Mouse (Mus musculus): Measurements from ENCODE around the gene Mink1.

Mink1 gene

DNA sequence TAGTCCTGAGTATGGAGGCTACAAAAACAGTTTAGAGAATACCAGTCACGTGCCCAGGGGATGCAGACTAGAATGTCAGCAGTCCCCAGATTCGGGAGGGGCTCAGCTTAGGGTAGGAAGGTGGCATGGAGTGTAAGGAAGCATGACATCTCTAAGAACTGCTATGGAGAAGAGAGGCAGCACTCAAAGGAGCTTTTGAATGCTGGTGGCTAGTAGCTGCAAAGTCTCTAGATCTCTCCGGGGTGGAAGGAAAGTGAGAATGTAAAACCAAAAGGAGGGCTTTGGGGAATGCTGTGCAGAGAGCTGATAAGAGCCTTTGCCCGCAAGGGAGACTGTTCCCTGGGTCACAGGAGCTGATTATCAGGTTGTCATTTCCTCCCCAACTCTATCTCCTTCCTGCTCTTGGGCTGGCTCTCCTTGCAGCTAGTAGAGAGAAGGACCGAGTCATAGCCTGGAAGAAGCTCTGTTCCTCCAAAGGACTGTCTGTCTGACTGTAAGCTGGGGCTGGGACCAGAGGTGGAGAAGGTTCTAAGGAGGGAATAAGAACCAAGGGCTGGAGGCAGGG lies 76.1 kb downstream of the Mink1 start, which contains the start of gene Gp1ba:
TSS of gene Gp1ba (plus strand) at position 409 of the 565 bp plus-strand sequence.
- DNase-seq, result no peak

DNA sequence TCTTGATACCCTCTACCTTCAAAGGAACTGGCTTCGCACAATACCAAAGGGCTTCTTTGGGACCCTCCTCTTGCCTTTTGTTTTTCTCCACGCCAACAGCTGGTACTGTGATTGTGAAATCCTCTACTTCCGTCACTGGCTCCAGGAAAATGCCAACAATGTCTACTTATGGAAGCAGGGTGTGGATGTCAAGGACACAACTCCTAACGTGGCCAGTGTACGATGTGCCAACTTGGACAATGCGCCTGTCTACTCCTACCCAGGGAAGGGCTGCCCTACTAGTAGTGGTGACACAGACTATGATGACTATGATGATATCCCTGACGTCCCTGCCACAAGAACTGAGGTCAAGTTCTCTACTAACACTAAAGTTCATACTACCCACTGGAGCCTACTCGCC lies 77.3 kb downstream of the Mink1 start:
- DNase-seq, result peak; percentile 46

DNA sequence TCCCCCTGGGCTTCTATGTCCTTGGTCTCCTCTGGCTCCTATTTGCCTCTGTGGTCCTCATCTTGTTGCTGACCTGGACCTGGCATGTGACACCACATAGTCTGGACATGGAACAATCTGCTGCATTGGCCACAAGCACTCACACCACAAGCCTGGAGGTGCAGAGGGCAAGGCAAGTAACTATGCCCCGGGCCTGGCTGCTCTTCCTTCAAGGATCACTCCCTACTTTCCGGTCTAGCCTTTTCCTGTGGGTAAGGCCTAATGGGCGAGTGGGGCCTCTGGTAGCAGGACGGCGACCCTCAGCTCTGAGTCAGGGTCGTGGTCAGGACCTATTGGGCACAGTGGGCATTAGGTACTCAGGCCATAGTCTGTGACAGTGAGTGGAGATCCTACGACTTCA lies 78.6 kb downstream of the Mink1 start:
- DNase-seq, result no peak

DNA sequence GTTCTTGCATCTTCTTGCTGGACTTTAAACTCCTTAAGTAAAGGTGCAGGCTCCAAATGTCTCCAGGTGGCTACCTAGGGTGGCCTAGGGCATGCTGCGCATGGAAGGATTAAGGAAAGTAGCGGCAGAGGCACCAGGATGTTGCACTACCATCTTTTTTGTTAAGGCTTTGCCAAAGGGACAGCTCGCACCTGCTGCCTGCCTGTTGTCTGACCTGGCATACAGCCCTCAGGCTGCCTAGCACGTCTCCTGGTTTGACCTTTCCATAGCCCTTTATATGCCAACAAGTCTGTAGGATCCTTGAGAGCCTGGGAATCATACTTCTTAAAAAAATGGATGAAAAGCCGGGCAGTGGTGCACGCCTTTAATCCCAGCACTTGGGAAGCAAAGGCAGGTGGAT lies 80.4 kb downstream of the Mink1 start:
- DNase-seq, result no peak

DNA sequence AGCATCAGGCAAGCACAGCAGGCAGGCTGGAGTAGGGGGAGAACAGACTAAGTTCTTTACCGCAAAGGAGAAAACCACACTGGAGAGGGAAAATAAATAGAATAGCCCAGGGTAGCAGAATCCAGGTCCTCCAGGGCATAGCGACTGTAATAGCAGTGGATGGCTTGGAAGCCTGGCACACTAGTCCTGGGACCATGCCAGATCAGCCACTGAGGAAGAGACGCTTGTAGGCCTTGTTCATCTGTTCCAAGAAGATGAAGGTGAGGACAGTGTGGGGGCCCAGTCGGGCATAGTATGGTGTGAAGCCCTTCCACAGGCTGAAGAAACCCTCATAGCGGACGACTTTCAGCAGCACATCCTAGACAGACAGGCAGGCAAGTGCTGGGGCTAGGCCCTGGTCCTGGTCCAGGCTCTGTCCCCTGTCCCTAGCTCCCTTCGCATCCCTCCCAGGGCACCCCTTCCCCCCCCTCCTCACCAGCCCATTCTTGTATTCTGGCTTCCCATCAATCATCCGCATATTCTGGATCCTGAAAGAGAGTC lies 82.0 kb downstream of the Mink1 start:
- no peak for DNase-seq

DNA sequence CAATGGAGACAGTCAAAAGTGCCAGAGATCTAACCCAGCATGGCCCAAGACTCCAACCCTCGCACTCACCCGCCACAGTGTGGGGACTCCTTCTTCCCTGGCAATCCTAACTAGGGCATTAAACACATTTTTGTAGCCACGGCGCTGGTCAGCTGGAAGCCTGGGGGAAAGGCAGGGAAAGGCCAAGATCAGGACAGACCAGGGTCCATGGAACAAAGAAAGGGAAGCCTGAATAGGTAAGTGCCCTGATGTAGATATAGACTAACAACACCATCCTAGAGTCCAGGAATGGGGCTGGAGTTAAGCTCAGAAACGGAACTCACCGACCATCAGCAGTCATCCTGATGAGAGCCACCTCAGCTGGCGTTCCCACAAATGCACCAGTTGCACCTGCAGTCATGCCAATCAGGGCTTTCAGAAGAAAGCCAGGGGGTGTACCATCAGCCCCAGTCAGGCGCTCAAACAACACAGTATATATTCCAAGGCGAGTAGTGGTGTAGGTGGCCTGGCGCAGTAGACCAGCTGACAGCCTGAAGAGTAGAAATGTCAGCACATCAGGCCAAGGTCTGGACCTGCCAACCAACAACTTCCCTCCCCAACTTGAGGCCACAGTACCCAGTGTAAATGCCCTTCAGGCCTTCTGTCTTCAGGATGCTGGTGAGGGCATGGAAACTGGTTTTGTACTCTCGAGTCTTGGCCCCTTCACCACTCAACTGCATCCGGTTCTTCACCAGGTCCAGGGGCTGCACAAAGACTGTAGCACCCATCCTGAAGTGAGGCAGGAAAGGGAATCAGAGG lies 83.0 kb downstream of the Mink1 start:
- no peak for DNase-seq

DNA sequence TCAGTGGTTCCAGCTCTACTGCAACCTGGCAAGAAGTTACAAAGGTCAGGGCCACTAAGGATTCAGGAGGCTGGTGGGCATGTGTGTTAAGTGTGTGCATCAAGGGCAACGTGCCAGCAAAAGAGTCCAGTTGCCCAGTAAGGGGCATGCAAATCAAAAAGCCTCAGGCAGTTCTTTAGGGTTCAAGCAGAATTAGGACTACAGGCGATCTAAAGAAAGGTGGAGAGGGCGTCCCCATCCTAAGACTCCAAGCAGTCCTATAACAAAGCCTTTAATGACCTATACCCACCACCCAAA lies 83.5 kb downstream of the Mink1 start:
- DNase-seq, result no peak

GRCm38 (mm10) chr11:70646691-70647650 lies 84.3 kb downstream of the Mink1 start, which contains the start of the genes Rnf167 and Slc25a11:
TSS of gene Rnf167 (plus strand) at chr11:70647235.
TSS of gene Slc25a11 (minus strand) at chr11:70647479.
- peak; percentile 99 for DNase-seq

DNA sequence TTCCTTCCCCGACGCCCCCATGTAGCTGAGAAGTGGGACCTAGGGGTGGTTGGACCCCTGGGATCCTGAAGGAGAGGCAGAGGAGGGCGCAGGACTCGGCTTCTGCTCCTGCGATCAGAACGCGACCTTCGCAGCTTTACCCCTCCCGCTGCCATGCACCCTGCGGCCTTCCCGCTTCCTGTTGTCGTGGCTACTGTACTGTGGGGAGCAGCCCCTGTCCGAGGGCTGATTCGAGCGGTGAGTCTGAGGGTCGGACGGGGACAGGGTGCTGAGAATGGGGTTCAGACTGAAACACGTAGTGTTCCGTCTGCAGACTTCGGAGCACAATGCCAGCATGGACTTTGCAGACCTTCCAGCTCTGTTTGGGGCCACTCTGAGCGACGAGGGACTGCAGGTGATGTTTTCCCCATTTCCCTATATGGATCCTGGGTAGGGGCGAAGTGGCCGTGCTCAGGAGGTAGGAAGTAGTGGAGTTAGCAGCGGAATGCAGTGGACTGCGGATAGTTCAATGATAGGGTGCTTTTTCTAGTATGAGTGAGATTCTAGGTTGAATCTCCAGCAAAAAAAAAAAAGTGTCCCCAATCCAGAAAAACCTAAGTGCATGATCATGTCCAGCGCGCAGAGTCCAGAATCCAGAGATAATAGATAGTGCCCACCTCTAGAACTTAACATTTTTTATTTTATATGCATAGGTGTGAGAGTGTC lies 85.2 kb downstream of the Mink1 start:
- DNase-seq, result peak; percentile 37

DNA sequence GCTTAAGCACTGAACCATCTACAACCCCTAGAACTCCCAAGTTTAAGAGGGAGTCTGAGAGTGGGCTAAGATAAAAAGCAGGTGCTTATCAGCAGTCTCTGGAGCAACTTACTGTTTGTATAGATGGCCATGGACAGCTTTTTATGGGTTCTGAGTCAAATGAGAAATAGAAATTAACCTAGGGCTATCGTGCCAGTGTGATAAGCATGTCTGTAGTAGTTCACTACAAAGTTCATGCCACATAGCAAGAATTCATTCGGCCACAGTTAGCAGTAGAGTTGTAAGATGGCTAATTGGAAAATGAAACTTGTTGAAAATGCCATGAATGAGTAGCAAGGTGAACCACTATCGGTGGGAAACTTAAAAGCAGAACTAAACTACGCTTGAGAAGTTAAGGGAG lies 85.8 kb downstream of the Mink1 start:
- DNase-seq, result no peak

DNA sequence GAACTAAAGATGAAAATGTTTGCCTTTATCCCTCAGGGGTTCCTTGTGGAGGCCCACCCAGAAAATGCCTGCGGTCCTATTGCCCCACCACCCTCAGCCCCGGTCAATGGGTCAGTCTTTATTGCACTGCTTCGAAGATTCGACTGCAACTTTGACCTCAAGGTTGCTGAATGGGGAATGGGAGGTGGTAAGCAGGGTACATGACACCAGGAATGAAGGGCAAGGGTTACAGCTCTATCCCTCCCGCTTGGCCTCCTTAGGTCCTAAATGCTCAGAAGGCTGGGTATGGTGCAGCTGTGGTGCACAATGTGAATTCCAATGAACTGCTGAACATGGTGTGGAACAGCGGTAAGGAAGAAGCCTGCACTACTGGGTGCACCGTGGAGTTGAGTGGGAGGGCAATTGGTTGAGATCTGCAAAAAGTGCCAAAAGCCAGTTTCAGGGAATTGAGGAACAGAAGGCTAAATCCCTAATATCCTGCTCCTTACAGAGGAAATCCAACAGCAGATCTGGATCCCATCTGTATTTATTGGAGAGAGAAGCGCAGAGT lies 86.6 kb downstream of the Mink1 start:
- DNase-seq, result no peak

- peak; percentile 34 for DNase-seq
These were observed 87.9 kb downstream of the Mink1 start for GRCm38 (mm10) chr11:70650322-70651175.

- no peak for DNase-seq
These were observed 88.7 kb downstream of the Mink1 start for GRCm38 (mm10) chr11:70651391-70651790.

DNA sequence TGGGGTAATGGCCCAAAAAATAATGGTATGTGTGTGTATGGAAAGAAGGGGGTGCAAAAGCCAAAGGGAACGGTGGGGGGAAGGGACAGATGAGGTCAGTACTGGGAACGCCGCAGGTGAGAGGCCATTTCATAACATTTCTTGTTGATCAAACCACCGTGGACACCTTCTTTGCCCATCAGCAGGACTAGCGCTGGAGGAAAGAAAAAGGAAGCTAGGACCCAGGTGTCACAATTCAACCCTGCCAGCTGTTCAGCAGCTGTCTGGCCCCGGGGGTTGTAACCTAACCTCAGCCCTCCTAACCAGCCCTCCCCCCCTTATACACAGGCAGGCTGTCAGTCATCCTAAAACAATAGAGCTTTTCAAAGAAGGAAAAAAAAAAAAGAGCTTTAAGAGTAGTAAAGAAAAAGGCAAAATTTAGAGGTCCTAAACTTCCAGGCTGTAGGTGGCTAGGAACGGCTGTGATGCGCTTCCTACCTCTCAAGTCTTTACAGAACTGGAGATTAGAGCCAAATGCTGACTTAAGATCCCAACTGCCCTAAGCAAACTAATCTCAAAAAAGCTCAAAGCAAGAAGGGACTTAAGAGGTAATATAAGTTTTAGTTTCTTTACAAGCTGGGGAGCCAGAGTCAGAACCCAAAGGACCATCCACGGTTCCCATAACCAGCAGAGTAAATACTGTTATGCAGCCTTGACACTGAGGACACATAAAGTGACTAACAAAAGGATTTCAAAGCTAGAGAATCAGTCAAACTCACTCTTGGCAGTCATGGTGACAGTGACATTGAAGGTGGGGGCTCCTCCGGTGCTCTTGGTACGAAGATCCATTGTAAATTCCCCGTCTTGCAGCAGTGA lies 89.6 kb downstream of the Mink1 start:
- DNase-seq, result no peak

DNA sequence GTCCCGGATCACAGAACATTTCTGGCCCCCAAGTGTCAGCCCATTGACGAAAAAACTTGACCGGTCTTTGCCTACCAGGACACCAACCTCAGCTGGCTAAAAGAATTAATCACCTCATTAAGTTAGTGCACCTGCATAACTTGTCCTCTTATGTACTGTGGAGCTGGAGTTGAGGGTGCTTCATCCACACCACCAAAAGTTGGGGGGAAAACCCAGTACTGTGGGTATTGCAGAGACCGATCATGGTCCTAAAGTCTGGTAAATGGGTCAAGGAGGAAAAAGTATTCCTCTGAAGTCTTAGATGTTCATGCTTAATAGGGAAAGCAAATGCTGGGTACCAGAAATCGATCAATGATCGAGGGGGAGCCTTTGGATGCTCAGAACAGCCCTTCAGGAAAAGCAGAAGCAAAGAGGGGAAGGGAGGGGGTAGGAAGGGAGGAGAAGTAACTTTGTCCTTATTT lies 90.2 kb downstream of the Mink1 start:
- peak; percentile 56 for DNase-seq

GRCm38 (mm10) chr11:70653345-70654197 lies 90.9 kb downstream of the Mink1 start:
- DNase-seq, result peak; percentile 74

- DNase-seq, result peak; percentile 78
These were observed 91.7 kb downstream of the Mink1 start, which contains the start of gene Pfn1 for GRCm38 (mm10) chr11:70654198-70654922. TSS of gene Pfn1 (minus strand) at chr11:70654644.

DNA sequence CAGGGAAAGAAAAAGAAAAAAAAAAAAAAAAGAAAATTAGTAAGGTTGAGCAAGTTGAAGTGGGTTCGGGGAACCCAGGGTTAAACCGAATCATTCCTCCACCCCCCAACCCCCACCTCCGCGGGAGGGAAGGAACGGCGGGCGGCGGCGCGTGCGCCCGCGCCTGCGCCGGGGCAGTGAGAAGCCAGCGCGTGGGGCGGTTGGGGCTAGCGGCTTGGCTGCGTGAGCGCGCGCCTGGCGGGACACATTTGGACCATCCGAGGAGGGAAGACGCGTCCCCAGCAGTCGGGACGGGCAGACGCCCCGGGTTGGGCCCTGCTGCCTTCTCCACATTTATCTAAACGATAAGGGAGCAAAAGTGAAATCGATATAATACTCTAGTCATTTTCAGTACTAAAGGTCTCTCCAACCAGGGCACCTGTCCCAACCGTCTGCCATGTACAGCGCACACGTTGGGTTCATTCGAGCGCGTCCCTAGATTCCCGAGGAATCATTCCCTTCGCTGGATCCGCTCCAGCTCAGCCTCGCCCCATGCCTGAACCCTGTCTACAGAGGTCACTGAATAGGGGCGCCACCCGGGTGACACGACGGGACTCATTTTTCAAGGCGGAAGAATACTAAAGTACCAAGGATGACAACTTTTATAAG lies 92.4 kb downstream of the Mink1 start:
- peak; percentile 84 for DNase-seq
